Mouse (Mus musculus) heart, adult 2 months (tissue): ENCODE results near the gene Ifi47.

Experiments
- CTCF ChIP-seq: fragments of 200-600 bp; IDR thresholded peaks from 2 replicates; pipeline ENCODE4 v1.8.1; 2022; ENCODE audit warnings: antibody characterized with exemption, mild to moderate bottlenecking, moderate library complexity
- EP300 ChIP-seq: fragments of 200-500 bp; IDR thresholded peaks from 2 replicates; pipeline ENCODE4 v1.6.1; 2011; ENCODE audit warnings: low read depth, low read length, control low read depth; ENCODE audit not compliant: insufficient read depth
- POLR2A ChIP-seq: fragments of 200-500 bp; IDR thresholded peaks from 2 replicates; pipeline ENCODE4 v1.6.1; 2011; ENCODE audit warnings: mild to moderate bottlenecking, low read depth, low read length, control low read depth; ENCODE audit not compliant: insufficient read depth

GRCm38 (mm10) chr11:49101500-49101899 lies 25.1 kb downstream of the Ifi47 start:
- TF ChIP-seq POLR2A, result no peak
- TF ChIP-seq CTCF, result no peak
- no peak for TF ChIP-seq EP300
